Mouse (Mus musculus) small intestine, adult 2 months (tissue): ENCODE data around the gene Micu1. TPM values are rescaled to one million over a fixed set of nuclear protein-coding genes. Genes with fewer than 3 reads are reported as not detected.
A peak's percentile ranks its signal among the peaks of the same experiment; 100 is the strongest.
"Not testable (repeated sequence)": the region's sequence is repeated elsewhere in the genome, so short reads cannot be mapped to it uniquely, and the experiment has no call there.

Experiments
- H3K27ac ChIP-seq: fragments of 200-500 bp; 2 replicates; pipeline ENCODE4 v1.5.1; 2012; ENCODE audit warnings: low read depth, low read length, control low read depth, inconsistent platforms; ENCODE audit not compliant: insufficient read depth
- H3K27me3 ChIP-seq: fragments of 200-500 bp; 2 replicates; pipeline ENCODE4 v1.6.1; 2012; ENCODE audit warnings: mild to moderate bottlenecking, moderate library complexity, low read length, inconsistent platforms; ENCODE audit not compliant: control insufficient read depth, insufficient read depth
- H3K36me3 ChIP-seq: fragments of 200-500 bp; 2 replicates; pipeline ENCODE4 v1.6.1; 2012; ENCODE audit warnings: mild to moderate bottlenecking, low read length, control low read depth, inconsistent platforms; ENCODE audit not compliant: control insufficient read depth, insufficient read depth
- H3K4me1 ChIP-seq: fragments of 200-500 bp; 2 replicates; pipeline ENCODE4 v1.6.1; 2012; ENCODE audit warnings: low read length, inconsistent platforms, mixed read lengths; ENCODE audit not compliant: control insufficient read depth, insufficient read depth, insufficient read length
- H3K4me3 ChIP-seq: fragments of 200-500 bp; 2 replicates; pipeline ENCODE4 v1.5.1; 2012; ENCODE audit warnings: low read depth, mild to moderate bottlenecking, control low read depth, inconsistent platforms, low read length, moderate library complexity
- CTCF ChIP-seq: fragments of 200-500 bp; IDR thresholded peaks from 2 replicates; pipeline ENCODE4 v1.5.1; 2012; ENCODE audit warnings: low read depth, mild to moderate bottlenecking, control low read depth, inconsistent platforms, low read length, moderate library complexity, mixed read lengths; ENCODE audit not compliant: insufficient replicate concordance, insufficient read length; ENCODE audit errors: extremely low read depth
- POLR2A ChIP-seq: fragments of 200-500 bp; IDR thresholded peaks from 2 replicates; pipeline ENCODE4 v1.6.1; 2012; ENCODE audit warnings: low read depth, mild to moderate bottlenecking, control low read depth, inconsistent platforms, low read length, moderate library complexity
- WGBS: fragments of 180-500 bp; shearing (Covaris S2); methylation state at CpG from one replicate; pipeline ENCODE4 v1.1.7; 2018; 5-methylcytosine and 5-hydroxymethylcytosine counted together
- polyA plus RNA-seq: library from polyadenylated mRNA; depleted of rRNA; stranded (reverse); fragments of >200 nt; gene quantifications from 2 replicates; pipeline ENCODE4 v1.2.3, GENCODE M21; 2012

Gene Micu1
- polyA plus RNA-seq, 1 experiment: 134 TPM

DNA sequence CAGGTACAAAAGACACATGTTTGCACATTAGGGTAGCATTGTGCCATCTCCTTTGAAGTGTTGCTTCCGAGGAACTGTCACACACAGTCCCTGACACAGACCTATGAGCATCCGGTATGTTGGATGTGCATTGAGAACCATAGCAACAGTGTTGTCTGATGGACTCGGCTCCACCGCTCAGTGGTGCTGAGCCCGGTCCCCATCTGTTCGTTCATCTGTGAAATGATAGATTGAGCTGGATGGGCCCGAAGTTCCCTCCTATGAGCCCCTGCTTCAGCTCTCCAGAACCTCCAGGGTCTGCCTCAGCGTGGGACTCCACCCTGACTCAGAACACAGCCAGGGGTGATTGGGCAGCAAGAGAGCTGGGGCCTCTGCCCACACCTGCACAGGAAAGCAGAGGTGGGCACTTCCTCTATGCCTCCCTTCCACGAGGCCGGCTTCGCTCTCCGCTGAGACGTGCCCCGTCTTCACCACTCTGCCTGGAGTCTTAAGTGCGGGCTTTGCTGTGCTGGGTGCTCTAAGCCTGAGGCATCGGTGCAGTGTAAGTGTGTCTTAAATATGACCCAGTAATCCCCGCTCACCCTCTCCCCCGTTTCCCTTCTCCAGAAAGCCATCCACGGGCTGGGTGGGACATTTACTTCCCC, 162.1 kb downstream of the Micu1 start:
- no peaks in the 10 kb centered on the region for H3K27me3 ChIP-seq
- TF ChIP-seq CTCF: no peak
- no peak for TF ChIP-seq POLR2A
- WGBS: 87% methylated on average over 19 of the region's 19 CpGs
- peaks cover 11% of the 10 kb centered on the region for H3K36me3 ChIP-seq
- peaks cover 13% of the 10 kb centered on the region for H3K4me1 ChIP-seq
- no peak overlapping the region for H3K4me3 ChIP-seq
- no peak overlapping the region for H3K27ac ChIP-seq

DNA sequence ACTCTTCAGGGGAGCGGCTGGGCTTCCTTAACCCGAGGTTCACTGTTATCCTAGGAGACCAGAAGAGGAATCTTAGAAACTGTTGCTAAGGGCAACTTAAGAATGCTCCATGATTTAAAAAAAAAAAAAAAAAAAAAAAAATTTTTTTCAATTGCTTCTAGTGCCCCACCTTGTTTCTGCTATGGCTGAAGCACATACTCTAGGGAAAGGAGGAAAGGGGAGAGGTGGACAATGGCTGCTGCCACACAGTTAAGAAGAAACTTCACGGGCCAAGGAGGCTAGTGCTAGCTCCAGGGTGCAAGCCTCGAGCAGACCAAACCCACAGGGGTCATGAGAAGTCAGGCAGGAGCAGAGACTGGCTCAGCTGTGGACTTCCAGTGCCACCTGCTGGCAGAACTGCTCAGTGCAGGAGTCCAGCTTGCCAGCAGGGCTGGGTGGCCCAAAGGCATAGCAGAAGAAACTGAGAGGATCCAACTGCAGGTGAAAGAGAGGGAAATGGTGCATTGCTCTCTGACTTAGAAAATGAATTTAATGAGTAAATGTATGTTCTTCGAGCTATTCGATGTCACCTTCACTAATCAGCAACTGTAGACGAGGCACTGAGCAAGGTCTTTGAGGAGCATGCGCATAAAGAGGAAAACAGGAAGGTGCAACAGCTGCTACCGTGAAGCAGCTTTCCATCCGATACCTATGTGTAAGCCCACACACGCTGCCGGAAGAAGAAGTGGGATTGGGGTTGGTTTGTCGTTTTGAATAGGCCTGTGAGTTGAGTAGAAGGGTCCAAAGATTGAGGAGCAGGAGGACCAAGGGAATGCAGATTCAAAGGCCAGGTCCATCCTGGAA, 162.8 kb downstream of the Micu1 start:
- peaks cover 12% of the 10 kb centered on the region for H3K4me1 ChIP-seq
- no peaks in the 10 kb centered on the region for H3K27me3 ChIP-seq
- peaks cover 11% of the 10 kb centered on the region for H3K36me3 ChIP-seq
- peak; percentile 99 for TF ChIP-seq CTCF
- TF ChIP-seq POLR2A: no peak; the same call in 1 of the 2 replicates
- no peak overlapping the region for H3K27ac ChIP-seq
- 41% methylated on average over 13 of the region's 13 CpGs for WGBS
- H3K4me3 ChIP-seq: no peak overlapping the region

DNA sequence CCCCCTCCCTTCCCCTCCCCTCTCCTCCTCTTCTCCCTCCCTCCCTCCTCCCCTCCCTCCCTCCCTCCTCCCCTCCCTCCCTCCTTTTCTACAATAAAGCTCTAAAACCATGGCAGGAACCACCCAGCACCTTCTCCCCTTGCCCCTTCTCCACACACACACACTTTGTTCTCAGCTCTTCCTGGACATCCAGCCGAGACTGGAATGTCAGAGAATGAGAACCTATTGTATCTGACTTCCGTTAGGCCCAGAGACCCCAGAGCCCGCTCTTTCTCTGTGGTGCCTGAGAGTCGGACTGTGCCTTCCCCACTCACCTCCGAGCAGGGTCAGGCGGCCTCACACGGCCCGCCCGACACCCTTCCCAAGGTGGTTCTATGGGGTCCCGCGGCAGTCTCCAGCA, 166.0 kb downstream of the Micu1 start:
- H3K36me3 ChIP-seq: peaks cover 7% of the 10 kb centered on the region
- H3K27ac ChIP-seq: no peak overlapping the region
- peaks cover 2% of the 10 kb centered on the region; the same call in 1 of the 2 replicates for H3K4me1 ChIP-seq
- no peak overlapping the region for H3K4me3 ChIP-seq
- no peaks in the 10 kb centered on the region for H3K27me3 ChIP-seq
- 71% methylated on average over 11 of the region's 11 CpGs for WGBS
- TF ChIP-seq POLR2A (no peak), CTCF (no peak)

DNA sequence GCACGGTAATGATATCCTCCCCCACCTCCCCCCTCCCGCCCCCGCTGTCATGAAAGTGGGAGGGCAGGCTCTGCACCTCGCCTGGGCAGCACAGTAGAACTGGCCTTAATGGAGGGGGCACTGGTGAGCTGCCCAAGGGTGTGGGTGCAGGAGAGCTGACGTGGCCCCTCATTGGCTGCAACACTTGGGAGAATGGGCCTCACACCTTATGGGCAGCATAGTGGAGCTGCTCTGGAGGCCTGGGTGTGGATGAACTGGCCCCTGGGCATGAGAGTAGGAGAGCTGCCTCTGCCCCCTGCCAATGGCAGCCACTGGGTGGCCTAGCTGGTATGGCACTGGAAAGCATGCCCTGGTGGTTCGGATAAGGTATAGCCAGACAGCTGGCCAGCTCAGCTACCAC, 167.8 kb downstream of the Micu1 start:
- Histone ChIP-seq H3K27me3 (no peaks in the 10 kb centered on the region), H3K27ac (no peak overlapping the region), H3K4me1 (peaks cover 6% of the 10 kb centered on the region; the same call in 1 of the 2 replicates), H3K36me3 (no peaks in the 10 kb centered on the region), H3K4me3 (no peak overlapping the region)
- 82% methylated on average over 6 of the region's 6 CpGs for WGBS
- no peak for TF ChIP-seq CTCF
- TF ChIP-seq POLR2A: no peak

DNA sequence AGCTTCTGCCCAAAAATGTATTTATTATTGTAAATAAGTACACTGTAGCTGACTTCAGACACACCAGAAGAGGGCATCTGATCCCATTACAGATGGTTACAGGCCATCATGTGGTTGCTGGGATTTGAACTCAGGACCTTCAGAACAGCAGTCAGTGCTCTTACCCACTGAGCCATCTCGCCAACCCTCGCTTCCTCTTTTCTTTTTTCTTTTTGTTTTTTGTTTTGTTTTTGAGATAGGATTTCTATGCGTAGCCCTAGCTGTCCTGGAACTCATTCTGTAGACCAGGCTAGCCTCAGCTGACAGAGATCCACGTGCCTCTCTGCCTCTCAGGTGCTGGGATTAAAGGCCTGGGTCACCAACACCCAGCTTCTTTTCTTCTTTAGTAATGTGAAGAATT, 170.4 kb downstream of the Micu1 start:
- H3K4me3 ChIP-seq, H3K27ac ChIP-seq, H3K27me3 ChIP-seq, H3K36me3 ChIP-seq, H3K4me1 ChIP-seq: not testable (repeated sequence)
- WGBS: 92% methylated on average over 4 of the region's 4 CpGs

DNA sequence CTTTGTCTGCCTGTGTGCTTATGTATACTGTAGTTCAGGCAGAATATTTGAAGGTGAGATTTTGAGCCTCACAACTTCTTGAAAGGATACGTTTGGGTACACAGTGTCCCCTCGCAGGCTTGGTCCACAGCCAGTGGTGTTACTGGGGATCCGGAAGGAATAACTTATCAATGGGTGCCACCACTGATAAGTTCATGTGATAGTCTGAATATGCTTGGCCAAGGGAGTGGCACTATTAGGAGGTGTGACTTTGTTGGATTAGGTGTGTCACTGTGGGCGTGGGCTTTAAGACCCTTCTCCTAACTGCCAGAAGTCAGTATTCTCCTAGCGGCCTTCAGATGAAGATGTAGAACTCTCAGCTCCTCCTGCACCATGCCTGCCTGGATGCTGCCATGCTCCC, 170.9 kb downstream of the Micu1 start:
- Histone ChIP-seq H3K4me1 (peaks cover 6% of the 10 kb centered on the region; the same call in 1 of the 2 replicates), H3K27ac (no peak overlapping the region), H3K27me3 (no peaks in the 10 kb centered on the region), H3K4me3 (no peak overlapping the region), H3K36me3 (no peaks in the 10 kb centered on the region)
- 30% methylated on average over 5 of the region's 5 CpGs for WGBS
- TF ChIP-seq POLR2A (no peak), CTCF (no peak)

DNA sequence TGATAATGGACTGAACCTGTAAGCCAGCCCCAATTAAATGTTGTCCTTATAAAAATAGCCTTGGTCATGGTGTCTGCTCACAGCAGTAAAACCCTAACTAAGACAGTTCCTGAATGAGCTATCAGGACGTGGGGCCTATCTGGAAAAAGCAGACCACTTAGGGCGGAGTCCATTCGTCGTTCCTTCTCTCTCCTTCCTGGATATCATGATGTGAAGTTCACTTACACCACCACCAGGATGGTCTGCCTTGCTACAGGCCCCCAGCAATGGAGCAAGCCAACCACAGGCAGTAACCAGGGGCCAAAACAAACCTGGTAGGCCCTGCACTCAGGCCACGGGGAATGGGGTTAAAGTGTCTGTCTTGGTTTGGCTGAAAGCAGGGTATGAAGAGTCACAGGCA, 171.3 kb downstream of the Micu1 start:
- TF ChIP-seq POLR2A: no peak
- WGBS: 53% methylated on average over 5 of the region's 5 CpGs
- no peak overlapping the region for H3K27ac ChIP-seq

More for the DNA sequence above, 171.3 kb downstream of the Micu1 start:
- Histone ChIP-seq H3K4me3 (no peak overlapping the region), H3K4me1 (peaks cover 6% of the 10 kb centered on the region; the same call in 1 of the 2 replicates), H3K36me3 (no peaks in the 10 kb centered on the region), H3K27me3 (no peaks in the 10 kb centered on the region)
